Mouse (Mus musculus) lung, postnatal 0 days (tissue): ENCODE measurements at regions not wholly inside any gene's neighbourhood (a gene's known extent, or its start where the extent isn't known, plus 50 kb on each side); places are given as distances from the start of the nearest gene placed in this dataset.
A peak's percentile ranks its signal among the peaks of the same experiment; 100 is the strongest.

Source experiments
- ATAC-seq: fragments of 200-750 bp; cut with Nextera tagmentation; 2 replicates; pipeline ENCODE4 v1.8.0; 2017; ENCODE audit warnings: moderate library complexity
- DNase-seq: peaks from one replicate; pipeline ENCODE4 v3.0.0-alpha.2; 2016; ENCODE audit warnings: low spot score
- H3K27ac ChIP-seq: fragments of 300-500 bp; sonication (generic); 2 replicates; pipeline ENCODE4 v1.5.1; 2014; ENCODE audit warnings: antibody characterized with exemption, mild to moderate bottlenecking, low read length, mixed read lengths
- H3K27me3 ChIP-seq: fragments of 300-500 bp; sonication (generic); replicated peaks from 2 replicates; pipeline ENCODE4 v1.6.1; 2014; ENCODE audit warnings: low read length, mixed read lengths; ENCODE audit not compliant: insufficient read depth
- H3K36me3 ChIP-seq: fragments of 300-500 bp; sonication (generic); 2 replicates; pipeline ENCODE4 v1.6.1; 2014; ENCODE audit warnings: low read length, mixed read lengths; ENCODE audit not compliant: insufficient read depth
- H3K4me1 ChIP-seq: fragments of 300-500 bp; sonication (generic); 2 replicates; pipeline ENCODE4 v1.6.1; 2014; ENCODE audit warnings: antibody characterized with exemption, low read depth, low read length, mixed read lengths; ENCODE audit not compliant: insufficient read depth
- H3K4me2 ChIP-seq: fragments of 300-500 bp; sonication (generic); replicated peaks from 2 replicates; pipeline ENCODE4 v1.6.1; 2014; ENCODE audit warnings: low read depth, mild to moderate bottlenecking, low read length, moderate library complexity, mixed read lengths
- H3K4me3 ChIP-seq: fragments of 300-500 bp; sonication (generic); 2 replicates; pipeline ENCODE4 v1.5.1; 2014; ENCODE audit warnings: low read depth, low read length
- H3K9ac ChIP-seq: fragments of 300-500 bp; sonication (generic); replicated peaks from 2 replicates; pipeline ENCODE4 v1.6.1; 2014; ENCODE audit warnings: low read depth, mild to moderate bottlenecking
- H3K9me3 ChIP-seq: fragments of 300-500 bp; sonication (generic); 2 replicates; pipeline ENCODE4 v1.6.1; 2016; ENCODE audit warnings: low read length, mixed read lengths
- CTCF ChIP-seq: IDR thresholded peaks from 2 replicates; pipeline ENCODE4 v1.5.1; 2016; ENCODE audit warnings: antibody characterized with exemption, mild to moderate bottlenecking
- EP300 ChIP-seq: IDR thresholded peaks from 2 replicates; pipeline ENCODE4 v1.6.1; 2016; ENCODE audit warnings: antibody characterized with exemption, mild to moderate bottlenecking, control low read depth
- WGBS: fragments of 180-500 bp; shearing (Covaris S2); extraction: QIAGEN DNeasy Blood & Tissue Kit; methylation state at CpG from one replicate; pipeline ENCODE4 v1.1.7; 2014; 5-methylcytosine and 5-hydroxymethylcytosine counted together

GRCm38 (mm10) chr4:56639709-56640108, 100.2 kb upstream of the Gm26657 start:
- Histone ChIP-seq H3K4me2 (no peak overlapping the region), H3K27ac (peak overlapping the region; percentile 21; the same call in 1 of the 2 replicates), H3K27me3 (no peaks in the 10 kb centered on the region), H3K4me3 (no peak overlapping the region), H3K9ac (no peak overlapping the region), H3K36me3 (no peaks in the 10 kb centered on the region), H3K9me3 (no peaks in the 10 kb centered on the region), H3K4me1 (peaks cover 11% of the 10 kb centered on the region)
- DNase-seq (no peak), ATAC-seq (no peak)
- no peak for TF ChIP-seq EP300
- TF ChIP-seq CTCF: no peak
- WGBS: 29% methylated on average over 4 of the region's 4 CpGs

GRCm38 (mm10) chr4:56638704-56639478, 101.0 kb upstream of the Gm26657 start:
- Histone ChIP-seq H3K27ac (peak overlapping the region; percentile 52), H3K9ac (no peak overlapping the region), H3K36me3 (no peaks in the 10 kb centered on the region), H3K4me3 (no peak overlapping the region), H3K4me2 (peak overlapping the region; percentile 22), H3K4me1 (peaks cover 11% of the 10 kb centered on the region), H3K9me3 (no peaks in the 10 kb centered on the region), H3K27me3 (no peaks in the 10 kb centered on the region)
- DNase-seq (peak; percentile 90), ATAC-seq (peak; percentile 90)
- TF ChIP-seq EP300 (peak; percentile 91), CTCF (no peak)
- 12% methylated on average over 14 of the region's 14 CpGs for WGBS

- Histone ChIP-seq H3K9ac (no peak overlapping the region), H3K4me2 (no peak overlapping the region), H3K9me3 (no peaks in the 10 kb centered on the region), H3K27ac (no peak overlapping the region), H3K4me1 (peaks cover 11% of the 10 kb centered on the region), H3K4me3 (no peak overlapping the region), H3K27me3 (no peaks in the 10 kb centered on the region), H3K36me3 (no peaks in the 10 kb centered on the region)
- ATAC-seq (no peak), DNase-seq (no peak)
- WGBS: 81% methylated on average over 1 of the region's 1 CpGs
- TF ChIP-seq CTCF (no peak), EP300 (no peak)
Observed at GRCm38 (mm10) chr4:56636265-56636664, 103.6 kb upstream of the Gm26657 start.

GRCm38 (mm10) chr4:56633528-56633927, 106.3 kb upstream of the Gm26657 start:
- no peak overlapping the region for H3K9ac ChIP-seq
- TF ChIP-seq CTCF (no peak), EP300 (no peak)
- H3K27me3 ChIP-seq: no peaks in the 10 kb centered on the region
- WGBS: 28% methylated on average over 4 of the region's 4 CpGs
- no peak overlapping the region for H3K27ac ChIP-seq
- H3K36me3 ChIP-seq: no peaks in the 10 kb centered on the region
- no peak overlapping the region for H3K4me3 ChIP-seq
- H3K9me3 ChIP-seq: no peaks in the 10 kb centered on the region
- peak; percentile 45 for DNase-seq
- H3K4me1 ChIP-seq: peaks cover 3% of the 10 kb centered on the region
- ATAC-seq: no peak
- H3K4me2 ChIP-seq: no peak overlapping the region

GRCm38 (mm10) chr4:56630251-56630650, 109.6 kb upstream of the Gm26657 start:
- Histone ChIP-seq H3K4me1 (no peaks in the 10 kb centered on the region), H3K27ac (no peak overlapping the region), H3K9me3 (no peaks in the 10 kb centered on the region), H3K4me3 (no peak overlapping the region), H3K9ac (no peak overlapping the region), H3K36me3 (no peaks in the 10 kb centered on the region), H3K4me2 (no peak overlapping the region), H3K27me3 (no peaks in the 10 kb centered on the region)
- 55% methylated on average over 6 of the region's 6 CpGs for WGBS
- no peak for ATAC-seq
- no peak for DNase-seq
- no peak for TF ChIP-seq CTCF
- no peak for TF ChIP-seq EP300

GRCm38 (mm10) chr4:56627206-56627605, 112.7 kb upstream of the Gm26657 start:
- WGBS: 65% methylated on average over 7 of the region's 7 CpGs
- Histone ChIP-seq H3K9ac (no peak overlapping the region), H3K36me3 (no peaks in the 10 kb centered on the region), H3K9me3 (no peaks in the 10 kb centered on the region), H3K4me3 (no peak overlapping the region), H3K4me1 (no peaks in the 10 kb centered on the region), H3K27me3 (no peaks in the 10 kb centered on the region), H3K27ac (no peak overlapping the region), H3K4me2 (no peak overlapping the region)
- no peak for TF ChIP-seq CTCF
- no peak for TF ChIP-seq EP300
- ATAC-seq (no peak), DNase-seq (no peak)
